Mouse (Mus musculus) left cerebral cortex, postnatal 10 days (tissue): Measurements from ENCODE around the gene Smo. TPM values are rescaled to one million over a fixed set of nuclear protein-coding genes. Genes with fewer than 3 reads are reported as not detected.

Experiments
- DNase-seq, 2 experiments: peaks; one replicate each; pipeline ENCODE4 v3.0.0; 2021 to 2022; ENCODE audit warnings: low spot score in 2 of 2, mixed read lengths in 1 of 2; ENCODE audit errors: extremely low spot score in 1 of 2
- intact Hi-C: fragments of 180-260 bp; cut with DNase I; formaldehyde crosslinking; loops from one replicate; pipeline ENCODE4 v1.15.1; 2025
- total RNA-seq, 2 experiments: library from RNA; stranded (reverse); gene quantifications; 2 replicates each; pipeline ENCODE4 v1.2.3; 2021

Smo gene
- 10 to 100 TPM; 10.6 to 11.3 TPM for total RNA-seq

DNA sequence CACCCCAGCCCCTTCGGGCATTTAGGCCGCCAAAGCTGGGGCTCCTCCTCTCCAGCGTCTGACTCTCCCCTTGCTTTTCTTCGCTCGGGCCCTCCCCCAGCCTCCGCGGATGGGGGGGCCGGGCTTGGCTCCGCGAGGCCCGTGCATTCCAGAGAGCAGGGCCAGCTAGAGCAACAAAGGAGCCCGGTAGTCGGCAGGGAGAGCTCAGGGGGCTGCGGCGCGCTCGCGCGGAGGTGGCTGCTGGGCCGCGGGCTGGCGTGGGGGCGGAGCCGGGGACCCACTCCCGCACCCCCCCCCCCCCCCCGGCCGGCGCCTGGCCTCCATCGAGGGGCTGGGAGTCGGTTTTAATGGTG lies at the start of gene Smo:
Smo (plus strand) TSS at position 168 of the 353 bp plus-strand sequence.
- intact Hi-C loops = no loop called here
- peak; percentile 48 to 88 for DNase-seq

DNA sequence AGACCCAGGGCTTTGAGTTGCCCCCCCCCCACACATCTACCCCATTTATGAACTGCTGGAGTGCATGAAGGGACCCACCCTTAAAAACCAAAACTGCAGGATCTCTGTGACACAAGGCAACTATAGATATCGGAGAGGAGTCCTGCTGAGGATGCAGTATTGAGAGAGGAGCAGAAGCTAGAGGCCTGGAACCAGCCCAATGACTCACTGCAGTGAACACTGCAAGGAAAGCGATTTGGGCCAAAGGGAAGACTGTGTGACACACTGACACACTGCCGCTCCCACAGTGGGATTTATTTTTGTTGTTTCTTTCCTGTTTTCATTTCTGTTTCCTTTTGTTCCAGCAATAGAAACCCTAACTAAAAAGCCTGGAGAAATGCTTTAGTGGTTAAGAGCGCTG lies 49.4 kb upstream of the Smo start:
- intact Hi-C loops = no loop called here

GRCm38 (mm10) chr6:29689458-29689857 lies 45.8 kb upstream of the Smo start:
- DNase-seq = no peak
- intact Hi-C loops = no loop called here

More for the DNA sequence above, 49.4 kb upstream of the Smo start:
- DNase-seq = peak in 1 of 2 experiments; percentile 40

DNA sequence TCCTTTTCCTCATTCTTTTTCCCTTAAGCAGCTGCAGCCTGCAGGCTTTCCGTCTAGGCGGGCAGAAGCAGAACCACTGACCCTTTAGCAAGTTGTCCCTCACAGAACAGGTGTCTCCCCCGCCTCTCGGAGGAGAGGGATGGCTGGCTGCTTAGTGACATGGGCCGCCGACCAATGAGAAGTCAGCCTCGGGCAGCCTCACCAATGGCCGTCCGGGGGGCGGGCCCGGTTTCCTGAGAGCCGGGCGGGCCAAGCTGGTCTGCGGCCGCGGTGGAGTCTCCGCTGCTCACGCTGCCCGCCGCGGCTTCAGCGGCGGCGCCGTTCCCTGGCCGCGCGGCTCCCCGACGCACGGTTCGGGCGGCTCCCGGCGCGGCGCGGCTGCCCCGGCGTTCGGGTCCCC lies 41.4 kb upstream of the Smo start, which contains the start of gene Tspan33:
Tspan33 (plus strand) TSS at position 270 of the 400 bp plus-strand sequence.
- DNase-seq = peak; percentile 89 to 95
- intact Hi-C loops = no loop called here

DNA sequence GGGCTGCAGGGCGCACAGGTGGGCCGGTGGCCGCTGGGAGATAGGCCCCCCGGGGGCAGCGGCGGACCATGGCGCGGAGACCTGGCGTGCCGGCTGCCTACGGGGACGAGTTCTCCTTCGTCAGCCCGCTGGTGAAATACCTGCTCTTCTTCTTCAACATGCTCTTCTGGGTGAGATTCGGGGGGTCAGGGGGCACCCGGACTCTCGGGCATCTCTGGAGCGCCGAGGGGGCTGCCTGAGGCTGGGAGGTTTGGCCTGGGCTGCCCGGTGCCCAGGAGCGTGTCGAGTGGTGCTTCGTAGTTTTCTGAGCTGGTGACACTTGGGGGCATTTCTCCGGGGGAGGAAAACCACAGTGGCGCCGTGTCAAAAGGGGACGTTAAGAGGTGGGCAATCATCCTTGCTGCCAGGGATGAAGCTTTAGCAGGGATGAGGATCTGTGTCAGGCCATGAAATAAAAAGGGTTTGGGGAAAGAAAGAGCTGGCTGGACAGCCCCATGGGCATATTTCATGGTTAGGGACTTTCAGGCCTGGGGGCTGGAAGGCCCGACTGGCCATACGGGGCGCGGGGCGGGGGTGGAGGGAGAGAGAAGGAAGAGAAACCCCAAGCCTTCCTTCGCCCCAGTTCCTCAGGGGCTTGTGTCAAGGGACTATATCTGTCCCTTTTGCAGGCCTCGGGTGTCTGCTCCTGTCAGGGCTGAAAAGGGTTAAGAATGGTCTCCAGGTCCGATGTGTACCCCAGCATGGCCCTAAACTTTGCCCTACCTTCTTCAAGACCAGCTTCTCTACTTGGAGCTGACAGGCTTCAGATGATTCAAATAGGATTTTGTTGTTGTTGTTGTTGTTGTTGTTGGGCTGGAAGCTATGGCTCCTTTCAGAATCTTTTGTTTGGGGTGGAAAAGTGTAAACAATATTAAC lies 40.7 kb upstream of the Smo start:
- intact Hi-C loops = no loop called here
- no peak for DNase-seq

DNA sequence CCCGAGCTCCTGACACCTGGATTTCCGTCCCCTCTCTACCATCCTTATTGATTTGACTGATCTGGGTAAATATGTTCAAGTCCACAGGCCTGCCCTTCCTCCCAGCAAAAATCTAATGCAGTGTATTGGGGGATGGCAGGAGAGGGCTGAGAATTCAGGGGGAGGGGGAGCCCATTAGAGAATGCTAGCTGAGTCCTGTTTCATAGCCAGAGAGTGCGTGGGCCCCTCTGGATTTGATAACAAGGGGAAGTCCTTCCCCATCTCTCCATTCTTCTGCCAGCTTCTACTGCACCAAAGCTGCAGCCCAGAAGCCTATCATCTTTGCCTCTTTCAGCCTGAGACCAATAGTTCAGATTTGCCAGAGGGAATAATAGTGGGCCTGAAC lies 40.0 kb upstream of the Smo start:
- DNase-seq = no peak
- intact Hi-C loops = no loop called here

DNA sequence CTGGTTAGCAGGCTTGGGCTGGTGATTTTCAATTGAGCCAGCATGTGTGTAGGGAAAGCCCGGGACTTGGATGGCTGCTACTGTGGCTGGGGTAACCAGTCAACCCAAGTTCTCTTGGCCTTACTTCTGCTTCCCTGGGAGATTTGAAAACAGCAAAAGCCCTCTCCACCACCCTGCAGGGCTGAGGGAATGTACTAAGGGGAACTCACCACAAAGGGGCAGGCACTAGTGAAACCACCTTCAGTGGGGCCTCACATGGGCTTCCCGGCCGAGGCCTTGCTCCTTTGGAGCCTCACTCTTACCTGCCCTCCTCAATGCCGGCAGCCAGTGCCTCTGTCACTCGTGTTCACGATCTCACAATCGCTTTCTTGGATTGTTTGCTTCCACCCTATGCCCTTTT lies 39.3 kb upstream of the Smo start:
- DNase-seq = no peak
- intact Hi-C loops = no loop called here

DNA sequence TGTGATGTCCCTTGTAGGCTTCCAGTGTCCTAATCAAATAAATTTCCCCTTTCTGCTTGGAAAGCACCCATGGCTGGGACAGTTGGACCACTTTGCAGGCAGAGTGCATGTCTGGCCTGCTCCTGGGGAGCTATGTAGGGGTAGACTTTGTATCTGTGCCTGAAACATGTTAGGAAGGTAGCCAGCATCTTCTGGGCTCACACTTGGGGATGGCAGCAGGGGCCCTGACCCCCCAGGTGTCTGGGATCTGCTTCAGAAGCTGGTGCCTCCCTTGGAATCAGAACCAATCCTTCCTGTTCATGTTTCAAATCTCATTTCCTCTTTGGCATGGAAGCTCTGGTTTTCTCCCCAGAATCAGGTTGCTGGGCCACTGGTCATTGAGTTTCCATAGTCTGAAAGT lies 38.2 kb upstream of the Smo start:
- intact Hi-C loops = no loop called here

GRCm38 (mm10) chr6:29697548-29697947 lies 37.8 kb upstream of the Smo start:
- intact Hi-C loops = no loop called here
- no peak for DNase-seq

More for the DNA sequence above, 38.2 kb upstream of the Smo start:
- no peak for DNase-seq

GRCm38 (mm10) chr6:29699085-29699745 lies 36.1 kb upstream of the Smo start:
- intact Hi-C loops = no loop called here
- DNase-seq = no peak

GRCm38 (mm10) chr6:29701051-29701450 lies 34.3 kb upstream of the Smo start:
- intact Hi-C loops = no loop called here

DNA sequence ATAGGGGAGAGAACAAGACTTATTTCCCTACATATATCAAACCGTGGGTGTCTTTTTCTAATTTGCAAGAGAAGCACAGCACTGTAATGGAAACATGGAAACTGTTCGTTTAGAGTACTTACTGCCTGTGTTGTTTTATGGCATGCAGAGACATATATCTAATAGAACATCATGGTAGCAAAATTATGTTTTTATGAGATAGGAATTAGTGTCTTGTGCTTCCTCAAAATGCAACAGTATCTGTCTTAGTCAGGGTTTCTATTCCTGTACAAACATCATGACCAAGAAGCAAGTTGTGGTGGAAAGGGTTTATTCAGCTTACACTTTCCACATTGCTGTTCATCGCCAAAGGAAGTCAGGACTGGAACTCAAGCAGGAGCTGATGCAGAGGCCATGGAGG lies 33.2 kb upstream of the Smo start:
- intact Hi-C loops = no loop called here

More at GRCm38 (mm10) chr6:29701051-29701450, 34.3 kb upstream of the Smo start:
- no peak for DNase-seq

GRCm38 (mm10) chr6:29704143-29704542 lies 31.2 kb upstream of the Smo start:
- intact Hi-C loops = no loop called here
- DNase-seq = no peak

More for the DNA sequence above, 33.2 kb upstream of the Smo start:
- no peak for DNase-seq

DNA sequence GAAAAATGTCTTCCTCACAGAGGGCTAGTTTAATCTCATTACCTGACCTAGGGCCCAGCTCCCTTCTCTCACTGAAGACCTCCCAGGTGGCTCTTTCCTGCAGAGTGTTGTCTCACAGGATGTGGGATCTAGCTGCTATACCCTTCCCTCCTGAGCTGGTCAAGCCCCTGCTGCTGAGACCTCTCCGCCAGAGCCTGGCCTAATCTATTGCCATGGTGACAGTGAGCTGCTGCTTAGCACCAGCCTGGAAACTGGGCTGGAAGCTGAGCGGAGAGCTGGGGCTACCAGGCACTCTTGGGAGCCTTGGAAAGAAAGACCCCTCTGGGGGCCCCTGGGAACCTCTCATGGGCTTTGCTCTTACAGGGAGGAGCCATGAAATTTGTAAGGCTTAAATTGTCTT lies 27.4 kb upstream of the Smo start:
- no peak for DNase-seq
- intact Hi-C loops = no loop called here

DNA sequence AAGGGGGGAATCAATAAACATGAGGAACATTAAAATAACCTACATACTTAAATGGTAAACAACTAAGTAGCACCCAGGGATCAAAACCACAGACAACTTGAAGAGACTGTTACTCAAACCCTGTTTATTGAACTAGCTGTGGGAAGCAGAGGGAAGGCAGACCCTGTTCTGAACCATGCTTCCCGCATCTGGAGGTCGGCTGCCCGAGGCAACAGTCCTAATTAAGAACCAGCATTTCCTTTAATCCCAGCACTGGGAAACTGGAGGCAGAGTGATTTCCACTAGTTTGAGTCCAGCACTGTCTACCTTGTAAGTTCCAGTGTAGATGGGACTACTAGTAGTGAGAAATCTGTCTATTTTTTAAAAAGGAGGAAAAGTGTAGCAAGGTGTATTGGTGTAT lies 24.0 kb upstream of the Smo start:
- no peak for DNase-seq
- intact Hi-C loops = loop anchor here (5.0 kb wide), 2 partner anchors 46 to 106 kb away; no protein-coding TSS in a partner anchor

- peak in 1 of 2 experiments; percentile 55 for DNase-seq
- intact Hi-C loops = loop anchor here (5.0 kb wide), 2 partner anchors 45 to 105 kb away; no protein-coding TSS in a partner anchor
Measured at GRCm38 (mm10) chr6:29712011-29712584, 23.2 kb upstream of the Smo start.

- no peak for DNase-seq
- intact Hi-C loops = no loop called here
Measured at GRCm38 (mm10) chr6:29716624-29717365, 18.5 kb upstream of the Smo start.

- intact Hi-C loops = no loop called here
- no peak for DNase-seq
Measured at GRCm38 (mm10) chr6:29717541-29717940, 17.8 kb upstream of the Smo start.

DNA sequence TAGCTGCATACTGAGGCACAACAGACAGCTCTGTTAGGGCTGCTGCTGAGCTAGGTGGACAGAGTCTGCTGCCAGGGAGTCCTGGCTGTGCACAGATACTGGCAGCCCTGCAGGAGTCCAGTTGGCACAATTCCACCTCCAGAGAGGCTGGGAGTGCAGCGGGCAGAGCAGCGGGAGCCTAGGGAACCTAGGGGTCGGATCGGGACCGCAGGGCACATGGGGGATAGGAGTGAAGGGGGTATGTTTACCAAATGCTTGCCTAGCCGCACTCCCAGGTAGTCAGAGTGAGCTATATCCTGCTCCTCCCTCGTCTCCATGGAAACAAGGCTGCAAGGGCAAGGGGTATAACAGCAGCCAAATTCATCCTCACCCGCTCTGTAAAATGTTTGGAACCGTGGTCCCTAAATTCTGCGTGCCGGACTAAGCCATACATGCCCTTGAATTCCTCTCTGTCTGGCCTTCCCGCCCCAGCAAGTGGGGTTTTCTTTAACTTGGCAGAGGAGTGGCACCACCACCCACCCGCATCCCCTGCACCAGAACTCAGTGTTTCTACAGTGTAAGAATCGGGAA lies 17.3 kb upstream of the Smo start:
- intact Hi-C loops = no loop called here
- DNase-seq = peak in 1 of 2 experiments; percentile 56
